Mouse (Mus musculus): ENCODE data around the gene Tle6. TPM values are rescaled to one million over a fixed set of nuclear protein-coding genes. Genes with fewer than 3 reads are reported as not detected.
"Not testable (repeated sequence)": the region's sequence is repeated elsewhere in the genome, so short reads cannot be mapped to it uniquely, and the experiment has no call there.

Gene Tle6
- polyA plus RNA-seq (2015; fragmentation: Nextera tagmentation; extraction: Ambion mirVana): 7.6 and 8.9 TPM in 2 replicates

GRCm38 (mm10) chr10:81600738-81601203 lies at the start of gene Tle6:
Gene Tle6 (minus strand): TSS chr10:81601073.
- no peaks in the 10 kb centered on the region for H3K9me3 ChIP-seq (ENCODE audit: control insufficient read depth, low read length)
- DNase-seq (ENCODE audit: low spot score) (peak; percentile 97), ATAC-seq (ENCODE audit: low FRiP score, low TSS enrichment) (peak; percentile 85)
- WGBS: under 1% methylated on average over 27 of the region's 28 CpGs
- 0 out of 2 replicates have a peak, but pooled peaks have one; percentile 1 for TF ChIP-seq CTCF (IDR thresholded peaks at IDR 0.05; ENCODE audit: low read depth)
- no peak for TF ChIP-seq EP300 (optimal IDR thresholded peaks at IDR 0.05)
- no peaks in the 10 kb centered on the region for H3K27me3 ChIP-seq (ENCODE audit: control insufficient read depth, insufficient read depth, low read length)
- H3K4me3 ChIP-seq (ENCODE audit: low read depth, low read length): 0 out of 2 replicates have a peak within 1 kb of the TSS, but pooled peaks have one; percentile 12
- no peaks in the 10 kb centered on the region for H3K36me3 ChIP-seq (ENCODE audit: control insufficient read depth, insufficient read depth, low read length)
- 0 out of 2 replicates have a peak within 1 kb of the TSS, but pooled peaks have one; percentile 38 for H3K9ac ChIP-seq (ENCODE audit: low read length)
- H3K4me2 ChIP-seq (replicated peaks; ENCODE audit: low read depth): peak within 1 kb of the TSS; percentile 51
- peak within 1 kb of the TSS; percentile 49; the same call in 1 of the 2 replicates for H3K27ac ChIP-seq (replicated peaks)
- peaks cover 12% of the 10 kb centered on the region for H3K4me1 ChIP-seq (replicated peaks; ENCODE audit: control insufficient read depth, insufficient read depth)

GRCm38 (mm10) chr10:81648803-81649775 lies 48.2 kb upstream of the Tle6 start, which contains the start of gene Gm10778:
Gene Gm10778 (plus strand): TSS chr10:81649059.
- not testable (repeated sequence) for H3K27me3 ChIP-seq (ENCODE audit: control insufficient read depth, insufficient read depth, low read length); H3K9me3 ChIP-seq (ENCODE audit: control insufficient read depth, low read length); H3K36me3 ChIP-seq (ENCODE audit: control insufficient read depth, insufficient read depth, low read length); H3K4me1 ChIP-seq (replicated peaks; ENCODE audit: control insufficient read depth, insufficient read depth)
- Histone ChIP-seq H3K4me3 (ENCODE audit: low read depth, low read length) (peak within 1 kb of the TSS; percentile 54), H3K27ac (replicated peaks) (peak within 1 kb of the TSS; percentile 83), H3K9ac (ENCODE audit: low read length) (peak within 1 kb of the TSS; percentile 68), H3K4me2 (replicated peaks; ENCODE audit: low read depth) (peak within 1 kb of the TSS; percentile 50)
- DNase-seq (ENCODE audit: low spot score): peak; percentile 88
- peak; percentile 92 for ATAC-seq (ENCODE audit: low FRiP score, low TSS enrichment)
- 2% methylated on average over 24 of the region's 52 CpGs for WGBS

GRCm38 (mm10) chr10:81646015-81646555 lies 45.2 kb upstream of the Tle6 start:
- DNase-seq (ENCODE audit: low spot score) (no peak), ATAC-seq (ENCODE audit: low FRiP score, low TSS enrichment) (no peak)
- Histone ChIP-seq H3K4me1 (replicated peaks; ENCODE audit: control insufficient read depth, insufficient read depth) (0 out of 2 replicates have a peak, but pooled peaks cover 3% of the 10 kb centered on the region), H3K4me2 (replicated peaks; ENCODE audit: low read depth) (no peak overlapping the region), H3K27me3 (ENCODE audit: control insufficient read depth, insufficient read depth, low read length) (no peaks in the 10 kb centered on the region), H3K27ac (replicated peaks) (no peak overlapping the region), H3K36me3 (ENCODE audit: control insufficient read depth, insufficient read depth, low read length) (no peaks in the 10 kb centered on the region), H3K4me3 (ENCODE audit: low read depth, low read length) (no peak overlapping the region), H3K9ac (ENCODE audit: low read length) (no peak overlapping the region), H3K9me3 (ENCODE audit: control insufficient read depth, low read length) (no peaks in the 10 kb centered on the region)
- WGBS: 72% methylated on average over 7 of the region's 7 CpGs
- TF ChIP-seq EP300 (optimal IDR thresholded peaks at IDR 0.05) (no peak), CTCF (IDR thresholded peaks at IDR 0.05; ENCODE audit: low read depth) (no peak)

- ATAC-seq (ENCODE audit: low FRiP score, low TSS enrichment) (no peak), DNase-seq (ENCODE audit: low spot score) (no peak)
- H3K36me3 ChIP-seq (ENCODE audit: control insufficient read depth, insufficient read depth, low read length): no peaks in the 10 kb centered on the region
- TF ChIP-seq EP300 (optimal IDR thresholded peaks at IDR 0.05) (no peak), CTCF (IDR thresholded peaks at IDR 0.05; ENCODE audit: low read depth) (no peak)
- no peak overlapping the region for H3K4me3 ChIP-seq (ENCODE audit: low read depth, low read length)
- WGBS: 89% methylated on average over 4 of the region's 4 CpGs
- H3K4me1 ChIP-seq (replicated peaks; ENCODE audit: control insufficient read depth, insufficient read depth): 0 out of 2 replicates have a peak, but pooled peaks cover 3% of the 10 kb centered on the region
- H3K9me3 ChIP-seq (ENCODE audit: control insufficient read depth, low read length): no peaks in the 10 kb centered on the region
- no peak overlapping the region for H3K9ac ChIP-seq (ENCODE audit: low read length)
- H3K27me3 ChIP-seq (ENCODE audit: control insufficient read depth, insufficient read depth, low read length): no peaks in the 10 kb centered on the region
- H3K27ac ChIP-seq (replicated peaks): no peak overlapping the region
- H3K4me2 ChIP-seq (replicated peaks; ENCODE audit: low read depth): no peak overlapping the region
These were observed 44.5 kb upstream of the Tle6 start for GRCm38 (mm10) chr10:81645391-81645790.

- 0 out of 2 replicates have a peak, but pooled peaks cover 3% of the 10 kb centered on the region for H3K4me1 ChIP-seq (replicated peaks; ENCODE audit: control insufficient read depth, insufficient read depth)
- no peak overlapping the region for H3K4me2 ChIP-seq (replicated peaks; ENCODE audit: low read depth)
- H3K4me3 ChIP-seq (ENCODE audit: low read depth, low read length): no peak overlapping the region
- H3K9me3 ChIP-seq (ENCODE audit: control insufficient read depth, low read length): no peaks in the 10 kb centered on the region
- DNase-seq (ENCODE audit: low spot score) (no peak), ATAC-seq (ENCODE audit: low FRiP score, low TSS enrichment) (no peak)
- no peak overlapping the region for H3K9ac ChIP-seq (ENCODE audit: low read length)
- no peaks in the 10 kb centered on the region for H3K36me3 ChIP-seq (ENCODE audit: control insufficient read depth, insufficient read depth, low read length)
- TF ChIP-seq EP300 (optimal IDR thresholded peaks at IDR 0.05) (no peak), CTCF (IDR thresholded peaks at IDR 0.05; ENCODE audit: low read depth) (no peak)
- no peaks in the 10 kb centered on the region for H3K27me3 ChIP-seq (ENCODE audit: control insufficient read depth, insufficient read depth, low read length)
- no peak overlapping the region for H3K27ac ChIP-seq (replicated peaks)
- 90% methylated on average over 18 of the region's 18 CpGs for WGBS
These were observed 43.8 kb upstream of the Tle6 start for GRCm38 (mm10) chr10:81644716-81645115.

Measured in stomach, postnatal 0 days (tissue).